Mouse (Mus musculus): ENCODE measurements around the gene Emilin3.
"Not testable (repeated sequence)": the region's sequence is repeated elsewhere in the genome, so short reads cannot be mapped to it uniquely, and the experiment has no call there.

The Emilin3 gene

DNA sequence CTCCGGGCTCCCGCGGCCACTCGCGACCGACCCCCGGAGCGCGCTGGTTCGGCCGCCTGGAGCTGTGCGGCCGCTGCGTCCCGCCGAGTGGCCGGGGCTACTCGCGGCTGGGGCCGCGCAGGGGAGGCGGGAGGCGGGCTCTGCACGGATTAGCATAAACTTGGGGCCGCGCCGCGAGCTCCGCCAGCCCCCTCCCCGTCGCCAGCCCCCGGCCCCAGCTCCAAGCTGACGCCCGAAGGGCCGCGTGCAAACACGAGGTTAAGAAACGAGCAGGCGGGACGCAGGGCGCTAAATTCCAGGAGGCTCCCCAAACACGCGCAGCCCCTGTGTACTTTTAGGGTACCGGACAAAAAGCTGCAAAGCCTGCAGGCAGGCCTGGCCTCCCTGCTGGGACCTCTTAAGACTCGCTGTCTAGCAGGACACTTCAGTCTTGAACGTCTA, at the start of gene Emilin3:
TSS of gene Emilin3 (minus strand) at position 98 of the 441 bp plus-strand sequence.
- no peak for DNase-seq (ENCODE audit: low spot score)

DNA sequence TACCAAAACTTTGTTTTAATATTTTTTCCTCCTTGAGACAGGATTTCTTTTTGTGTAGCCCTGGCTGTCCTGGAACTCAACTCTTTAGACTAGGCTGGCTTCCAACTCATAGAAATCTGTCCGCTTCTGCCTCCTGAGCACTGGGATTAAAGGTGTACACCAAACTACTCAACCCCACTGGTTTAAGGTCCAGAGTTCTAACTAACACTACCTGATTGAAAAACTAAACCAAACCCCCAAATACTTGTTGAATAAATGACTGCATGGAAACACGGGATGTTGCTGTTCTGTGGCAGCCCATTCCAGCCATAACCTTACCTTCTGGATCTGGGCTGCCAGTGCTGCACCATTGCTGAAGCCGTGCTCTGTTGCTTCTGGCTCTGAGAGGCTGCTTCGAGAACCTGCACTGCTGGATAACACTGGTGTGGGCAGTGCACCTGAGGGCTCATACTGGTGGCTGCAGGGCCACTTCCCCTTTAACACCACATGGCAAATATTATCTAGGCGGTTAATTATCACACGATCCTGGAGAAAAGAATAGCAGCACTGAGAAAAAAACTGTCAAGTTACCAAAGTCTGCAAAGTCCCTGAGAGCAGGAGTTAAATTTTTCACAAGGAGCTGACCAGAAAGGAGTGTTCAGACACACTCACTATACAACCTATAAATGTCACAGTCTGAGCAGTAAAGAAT, 49.0 kb upstream of the Emilin3 start:
- DNase-seq (ENCODE audit: low spot score), result no peak

DNA sequence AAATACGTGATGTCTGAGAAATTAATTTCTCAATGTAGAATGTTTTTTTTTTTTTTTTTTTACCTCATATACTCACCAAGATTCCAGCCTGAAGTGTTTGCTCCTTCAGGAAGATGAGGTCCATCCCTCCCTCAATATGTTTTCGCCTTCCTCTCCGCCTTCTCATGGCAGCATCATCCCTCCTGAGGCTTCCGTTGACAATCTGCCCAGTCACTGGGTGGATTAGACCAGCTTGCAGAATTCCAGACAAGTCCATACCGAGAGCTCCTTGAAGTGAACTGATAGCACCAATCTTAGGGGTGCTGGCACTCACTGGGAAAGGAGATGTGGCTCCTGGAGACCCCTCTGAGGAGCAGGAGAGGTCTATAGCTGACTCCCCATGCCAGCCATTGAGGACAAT, 47.8 kb upstream of the Emilin3 start:
- no peak for DNase-seq (ENCODE audit: low spot score)

DNA sequence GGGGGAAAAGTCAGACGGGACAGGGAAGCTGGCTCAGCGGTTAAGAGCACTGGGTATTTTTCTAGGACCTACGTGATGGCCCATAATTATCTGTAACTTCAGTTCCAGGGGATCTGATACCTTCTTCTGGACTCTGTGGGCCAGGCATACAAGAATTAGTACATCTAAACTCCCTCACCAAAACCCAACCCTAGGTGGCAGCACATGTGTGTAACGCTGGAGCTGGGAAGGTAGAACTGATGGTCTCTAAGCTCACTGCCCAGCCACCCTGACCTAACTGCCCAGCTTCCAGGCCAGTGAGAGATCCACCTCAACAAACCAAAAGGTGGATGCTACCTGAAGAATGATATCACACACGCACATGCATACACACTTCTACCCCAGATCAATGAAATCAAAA, 46.6 kb upstream of the Emilin3 start:
- DNase-seq (ENCODE audit: low spot score), result no peak

DNA sequence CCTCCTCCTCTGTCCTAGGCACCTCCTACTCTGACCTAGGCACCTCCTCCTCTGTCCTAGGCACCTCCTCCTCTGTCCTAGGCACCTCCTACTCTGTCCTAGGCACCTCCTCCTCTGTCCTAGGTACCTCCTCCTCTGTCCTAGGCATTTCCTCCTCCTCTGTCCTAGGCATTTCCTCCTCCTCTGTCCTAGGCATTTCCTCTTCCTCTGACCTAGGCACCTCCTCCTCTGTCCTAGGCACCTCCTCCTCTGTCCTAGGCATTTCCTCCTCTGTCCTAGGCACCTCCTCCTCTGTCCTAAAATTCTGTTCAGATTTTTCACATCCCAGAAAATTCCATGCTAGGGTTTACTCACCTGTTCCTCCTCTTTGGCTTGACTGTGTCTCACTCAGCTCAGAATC, 45.7 kb upstream of the Emilin3 start:
- not testable (repeated sequence) for DNase-seq (ENCODE audit: low spot score)

DNA sequence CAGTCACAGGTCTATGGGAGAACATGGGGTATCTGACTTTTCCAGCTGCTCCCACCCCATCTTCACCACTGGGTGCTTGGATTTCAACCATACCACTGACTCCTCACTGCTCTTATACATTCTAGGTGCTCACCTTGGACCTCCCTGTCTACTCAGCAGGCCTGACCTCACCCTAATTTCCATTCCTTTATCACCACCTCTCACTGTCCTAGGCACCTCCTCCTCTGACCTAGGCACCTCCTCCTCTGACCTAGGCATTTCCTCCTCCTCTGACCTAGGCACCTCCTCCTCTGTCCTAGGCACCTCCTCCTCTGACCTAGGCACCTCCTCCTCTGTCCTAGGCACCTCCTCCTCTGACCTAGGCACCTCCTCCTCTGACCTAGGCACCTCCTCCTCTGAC, 45.2 kb upstream of the Emilin3 start:
- not testable (repeated sequence) for DNase-seq (ENCODE audit: low spot score)

DNA sequence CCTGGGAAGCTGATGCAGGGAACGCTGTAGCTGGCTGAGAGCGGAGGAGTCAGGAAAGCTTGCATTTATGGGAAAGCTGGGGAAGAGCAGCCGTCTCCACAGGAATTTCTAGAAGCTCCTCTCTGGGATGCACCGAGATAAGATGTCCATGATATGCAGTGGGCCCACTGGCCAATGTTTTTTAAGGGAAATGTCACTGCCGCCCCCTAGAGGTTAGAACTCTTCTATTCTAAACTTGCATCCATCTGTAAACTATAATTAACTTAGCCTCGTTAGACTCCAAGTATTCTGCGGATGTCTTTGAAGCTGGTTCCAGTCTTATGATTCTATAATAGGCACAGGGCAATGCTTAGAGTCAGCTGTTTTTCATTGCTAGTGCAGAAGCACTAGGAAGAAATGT, 43.2 kb upstream of the Emilin3 start:
- no peak for DNase-seq (ENCODE audit: low spot score)

DNA sequence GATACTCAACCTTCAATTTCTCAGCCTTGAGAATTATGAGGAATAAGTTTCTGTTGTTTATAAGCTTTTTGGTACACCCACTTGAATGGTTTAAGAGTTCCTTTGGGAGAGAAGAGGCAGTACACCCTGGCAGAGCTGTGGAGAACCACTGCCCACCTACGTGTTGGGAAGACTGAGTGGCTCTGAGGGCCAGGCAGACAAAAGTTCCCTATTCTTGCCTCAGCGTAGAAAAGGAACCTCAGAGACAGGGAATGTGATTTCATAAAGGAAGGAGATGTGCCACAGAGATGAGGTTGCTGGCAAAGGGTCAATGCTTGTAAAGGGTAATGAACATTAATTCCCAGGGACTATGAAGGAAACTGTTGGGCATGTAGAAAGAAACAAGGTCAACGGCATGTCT, 42.4 kb upstream of the Emilin3 start:
- no peak for DNase-seq (ENCODE audit: low spot score)

DNA sequence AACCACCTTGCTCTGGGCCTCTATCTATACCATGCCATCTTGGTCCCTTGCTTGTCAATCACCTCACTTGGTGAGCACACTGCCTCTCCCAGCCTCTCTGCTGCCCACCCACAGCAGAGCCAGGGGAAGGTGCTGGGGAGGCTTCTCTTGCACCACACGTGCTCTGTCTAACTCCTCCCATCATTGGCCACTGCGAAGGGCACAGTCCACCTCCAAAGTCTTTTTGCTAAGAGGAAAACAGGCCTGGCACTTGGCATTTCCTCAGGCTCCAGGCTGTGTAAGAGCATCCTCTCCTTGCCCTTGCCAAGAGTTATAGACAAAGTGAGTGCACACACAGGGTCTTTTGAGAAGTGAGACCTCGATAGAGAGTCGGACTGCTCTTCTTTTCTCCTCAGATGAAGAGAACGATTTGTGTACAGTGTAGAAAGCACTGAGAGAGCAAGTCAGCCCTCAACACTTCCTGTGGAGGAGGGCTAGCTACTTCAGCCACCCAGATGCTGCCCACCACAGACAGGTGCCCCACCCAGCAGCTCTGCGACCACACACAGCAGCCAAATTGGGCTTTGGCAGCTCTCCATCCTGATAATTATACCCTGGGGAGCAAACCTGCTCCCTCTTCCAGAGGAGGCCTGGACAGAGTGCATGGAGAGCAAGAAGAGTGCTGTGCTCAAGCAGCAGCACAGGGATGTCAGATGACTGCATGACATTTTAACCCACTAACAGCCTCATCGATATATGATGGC, 41.2 kb upstream of the Emilin3 start:
- no peak for DNase-seq (ENCODE audit: low spot score)

DNA sequence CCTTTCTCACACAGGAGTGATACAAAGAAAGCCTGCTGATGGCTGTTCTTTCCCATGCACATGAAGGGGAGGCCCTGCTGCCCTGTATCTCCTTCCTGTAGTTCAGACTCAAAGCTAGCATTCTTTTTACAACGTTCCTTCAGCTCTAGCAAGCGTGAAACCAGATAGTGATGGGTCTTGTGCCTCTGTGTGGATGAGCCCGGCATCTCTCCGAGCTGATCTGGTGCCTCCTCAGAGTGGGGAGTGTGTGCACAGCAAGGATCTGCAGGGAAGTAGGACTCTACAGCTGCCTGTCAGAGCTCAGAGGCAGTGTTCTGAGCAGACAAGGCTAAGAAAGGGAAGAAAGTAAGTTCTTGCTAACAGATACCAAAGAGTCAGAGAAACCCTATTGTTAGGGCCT, 39.5 kb upstream of the Emilin3 start:
- no peak for DNase-seq (ENCODE audit: low spot score)

DNA sequence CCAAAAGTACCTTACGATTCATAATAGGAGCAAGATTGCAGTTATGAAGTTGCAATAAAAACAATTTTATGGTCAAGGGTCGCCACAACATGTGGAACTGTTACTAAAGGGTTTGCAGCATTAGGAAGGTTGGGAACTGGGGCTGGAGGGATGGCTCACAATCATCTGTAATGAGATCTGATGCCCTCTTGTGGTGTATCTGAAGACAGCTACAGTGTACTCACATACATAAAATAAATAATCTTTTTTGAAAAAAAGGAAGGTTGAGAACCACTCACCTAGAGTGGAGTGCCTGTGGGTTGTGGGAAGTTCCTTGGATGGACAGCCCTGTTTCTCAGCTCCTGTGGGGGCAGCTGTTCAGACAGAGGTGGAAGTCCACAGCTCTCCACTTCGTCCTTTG, 30.3 kb upstream of the Emilin3 start:
- no peak for DNase-seq (ENCODE audit: low spot score)

DNA sequence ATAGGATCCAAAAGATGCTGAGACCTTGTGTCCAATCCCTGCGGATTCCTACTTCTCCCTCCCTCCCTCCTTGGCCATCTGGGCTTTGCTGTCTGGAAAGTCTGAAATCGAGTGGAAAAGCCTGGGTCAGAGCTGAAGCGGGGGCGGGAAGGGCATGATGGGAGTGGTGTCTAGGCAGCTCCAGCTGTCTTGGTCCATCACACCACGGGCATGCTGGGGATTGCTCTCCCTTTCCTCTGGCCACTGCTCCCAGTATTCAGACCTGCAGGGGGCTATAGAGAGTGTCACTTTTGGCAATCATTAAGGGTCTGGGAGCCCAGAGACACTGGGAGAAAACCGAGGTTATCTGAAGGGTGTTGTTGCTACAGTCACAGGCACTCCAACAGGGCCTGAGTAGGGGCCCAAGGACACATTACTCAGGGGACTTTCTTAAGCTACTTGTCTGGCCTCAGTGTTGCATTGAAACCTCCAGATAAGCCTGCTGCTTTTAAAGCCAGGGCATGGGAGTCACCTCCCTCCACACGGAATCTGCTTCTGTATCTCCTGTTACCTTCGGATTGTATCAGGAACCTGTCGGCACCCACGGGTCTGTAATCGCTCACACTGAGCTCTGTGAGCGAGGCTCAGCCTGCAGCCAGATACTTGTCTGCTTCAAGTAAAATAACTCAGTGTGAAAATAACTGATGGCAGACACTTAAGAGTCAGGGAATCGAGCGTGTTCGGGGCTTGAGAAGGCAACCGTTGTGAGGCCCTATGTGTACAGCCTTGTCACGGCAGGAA, 29.0 kb upstream of the Emilin3 start:
- DNase-seq (ENCODE audit: low spot score), result no peak

DNA sequence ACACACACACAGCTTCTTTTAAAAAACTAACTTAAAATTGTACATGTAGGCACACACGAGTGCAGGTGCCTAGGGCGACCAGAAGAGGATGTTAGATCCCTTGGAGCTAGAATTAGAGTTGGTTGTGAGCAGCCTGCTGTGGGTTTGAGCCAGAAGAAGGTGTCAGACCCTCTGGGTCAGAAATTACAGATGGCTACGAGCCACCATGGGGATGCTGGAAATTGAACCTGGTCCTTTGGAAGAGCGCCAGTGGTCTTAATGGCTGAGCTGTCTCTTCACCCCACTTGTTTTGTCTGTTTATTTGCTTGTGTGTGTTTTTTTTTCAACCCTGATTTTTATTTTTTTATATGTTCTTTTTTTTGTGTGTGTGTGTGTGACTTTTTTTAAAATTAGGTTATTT, 22.3 kb upstream of the Emilin3 start:
- no peak for DNase-seq (ENCODE audit: low spot score)

DNA sequence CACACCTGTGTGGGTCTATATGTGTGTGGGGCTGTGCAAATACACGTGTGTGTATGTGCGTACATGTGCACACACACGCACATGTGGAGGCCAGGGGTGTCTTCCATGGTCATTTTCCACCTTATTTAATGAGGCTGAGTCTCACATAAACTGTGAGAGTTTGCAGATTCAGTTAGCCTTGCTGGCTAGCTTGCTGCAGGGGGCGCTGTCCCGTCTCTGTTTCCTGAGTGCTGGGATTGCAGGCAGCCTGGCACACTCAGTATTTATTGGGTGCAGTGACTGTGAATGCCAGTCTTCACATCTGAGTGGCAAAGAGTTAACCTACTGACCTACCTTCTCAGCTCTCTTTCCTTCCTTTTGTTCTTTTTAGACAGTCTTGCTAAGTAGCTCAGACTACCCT, 21.8 kb upstream of the Emilin3 start:
- no peak for DNase-seq (ENCODE audit: low spot score)

DNA sequence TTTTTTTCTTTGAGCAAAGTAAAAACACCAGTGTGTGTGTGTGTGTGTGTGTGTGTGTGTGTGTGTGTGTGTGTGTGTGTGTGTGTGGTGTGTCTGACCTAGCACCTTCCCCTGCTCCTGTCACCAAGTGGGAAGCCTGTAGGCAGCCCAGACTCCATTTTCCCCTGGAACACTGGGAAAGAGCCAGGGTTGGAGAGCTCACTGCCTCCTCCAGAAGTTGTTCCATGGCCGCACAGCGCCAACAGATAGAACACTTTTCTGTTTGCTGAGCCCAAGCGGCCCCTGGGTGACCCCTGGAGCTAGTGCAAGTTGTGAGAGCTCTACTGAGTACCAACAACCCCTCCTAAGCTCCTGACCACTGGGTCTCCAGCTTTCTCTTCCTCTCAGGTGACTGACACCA, 20.9 kb upstream of the Emilin3 start:
- DNase-seq (ENCODE audit: low spot score), result no peak

DNA sequence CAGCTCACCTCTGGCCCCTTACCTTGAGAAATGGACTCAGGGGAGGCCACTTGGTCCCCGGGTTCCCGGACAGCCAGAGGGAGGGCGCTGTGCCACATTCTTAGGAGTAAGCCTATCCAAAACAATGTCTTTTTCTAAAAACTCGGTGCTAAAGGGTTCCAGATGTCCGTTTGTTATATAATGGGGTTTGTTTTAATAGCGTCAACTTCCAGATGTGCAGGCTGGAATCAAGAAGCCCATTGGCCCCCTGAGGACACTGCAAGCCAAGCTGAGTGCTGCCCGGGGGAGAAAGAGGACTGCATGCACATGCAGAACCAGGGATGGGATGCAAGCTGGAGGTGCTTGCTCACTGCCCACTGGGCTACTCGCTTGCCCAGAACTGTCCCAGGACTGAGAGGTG, 20.2 kb upstream of the Emilin3 start:
- no peak for DNase-seq (ENCODE audit: low spot score)

DNA sequence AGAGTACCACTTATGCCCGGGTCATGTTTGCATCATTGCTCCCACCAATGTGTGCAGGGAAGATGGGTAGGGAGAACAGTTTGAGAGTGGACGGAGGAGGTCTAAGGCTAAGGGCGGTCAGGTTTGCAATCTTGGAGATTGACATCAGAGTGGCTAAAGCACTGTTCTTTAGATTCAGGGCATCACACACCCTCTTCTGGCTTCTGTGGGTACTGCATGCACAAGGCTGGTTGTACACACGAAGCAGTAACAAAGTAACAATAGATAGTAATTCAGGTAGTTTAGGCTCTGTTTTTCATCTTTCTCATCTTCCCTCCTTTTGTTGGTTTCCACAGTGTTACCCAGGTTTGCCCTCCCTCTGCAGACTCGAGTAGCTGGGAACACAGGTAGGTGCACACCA, 19.2 kb upstream of the Emilin3 start:
- DNase-seq (ENCODE audit: low spot score), result no peak

DNA sequence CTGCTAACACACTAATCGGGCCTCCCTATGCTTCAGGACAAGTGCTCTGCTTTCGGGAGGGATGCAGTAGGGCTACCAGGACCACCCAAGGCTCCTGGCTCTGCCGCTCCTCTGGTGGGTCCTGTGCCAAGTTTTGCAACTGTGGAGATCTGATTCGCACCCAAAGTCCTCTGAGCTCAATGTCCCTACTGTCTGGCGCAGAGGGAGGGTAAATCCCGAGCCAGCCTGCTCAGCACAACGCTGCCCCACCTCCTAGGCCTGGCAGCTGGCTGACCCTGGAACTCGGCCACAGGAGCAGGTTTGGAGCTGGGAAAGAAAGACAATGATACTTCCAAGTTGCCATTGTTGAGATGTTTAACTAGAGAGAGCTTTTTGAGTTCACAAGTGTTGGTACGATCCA, 13.1 kb upstream of the Emilin3 start:
- no peak for DNase-seq (ENCODE audit: low spot score)

DNA sequence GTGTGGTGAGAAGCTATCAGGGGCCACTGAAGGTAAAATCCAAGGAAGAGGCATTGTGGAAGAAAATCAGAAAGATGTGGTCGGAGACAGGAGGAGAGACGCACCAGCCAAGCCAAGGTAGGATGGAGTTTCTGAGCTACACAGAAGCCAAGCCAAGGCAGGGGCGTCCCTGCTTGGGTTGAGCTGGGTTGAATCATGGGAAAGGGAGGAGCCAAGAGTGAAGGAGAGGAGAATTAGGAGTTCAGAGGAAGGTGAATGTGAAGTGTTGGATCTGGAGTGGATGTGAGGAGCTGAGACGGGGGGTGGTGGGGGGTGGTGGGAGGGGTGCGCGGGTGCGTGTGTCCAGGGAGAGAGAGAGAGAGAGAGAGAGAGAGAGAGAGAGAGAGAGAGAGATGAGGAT, 9.2 kb upstream of the Emilin3 start:
- no peak for DNase-seq (ENCODE audit: low spot score)

DNA sequence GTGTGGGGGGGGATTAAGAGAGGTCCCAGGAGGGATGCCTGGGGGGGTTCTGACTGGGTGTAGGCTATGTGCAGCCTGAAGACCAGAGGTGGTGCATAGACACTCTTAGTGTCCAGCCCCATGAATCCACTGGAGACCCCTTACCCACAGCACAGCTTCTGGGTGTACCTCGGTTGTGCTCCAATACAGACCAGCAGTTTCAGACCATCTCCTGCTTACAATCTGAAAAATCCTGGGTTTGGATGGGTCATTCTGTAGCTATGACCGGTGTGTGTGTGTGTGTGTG, 6.7 kb upstream of the Emilin3 start:
- DNase-seq (ENCODE audit: low spot score), result no peak

DNA sequence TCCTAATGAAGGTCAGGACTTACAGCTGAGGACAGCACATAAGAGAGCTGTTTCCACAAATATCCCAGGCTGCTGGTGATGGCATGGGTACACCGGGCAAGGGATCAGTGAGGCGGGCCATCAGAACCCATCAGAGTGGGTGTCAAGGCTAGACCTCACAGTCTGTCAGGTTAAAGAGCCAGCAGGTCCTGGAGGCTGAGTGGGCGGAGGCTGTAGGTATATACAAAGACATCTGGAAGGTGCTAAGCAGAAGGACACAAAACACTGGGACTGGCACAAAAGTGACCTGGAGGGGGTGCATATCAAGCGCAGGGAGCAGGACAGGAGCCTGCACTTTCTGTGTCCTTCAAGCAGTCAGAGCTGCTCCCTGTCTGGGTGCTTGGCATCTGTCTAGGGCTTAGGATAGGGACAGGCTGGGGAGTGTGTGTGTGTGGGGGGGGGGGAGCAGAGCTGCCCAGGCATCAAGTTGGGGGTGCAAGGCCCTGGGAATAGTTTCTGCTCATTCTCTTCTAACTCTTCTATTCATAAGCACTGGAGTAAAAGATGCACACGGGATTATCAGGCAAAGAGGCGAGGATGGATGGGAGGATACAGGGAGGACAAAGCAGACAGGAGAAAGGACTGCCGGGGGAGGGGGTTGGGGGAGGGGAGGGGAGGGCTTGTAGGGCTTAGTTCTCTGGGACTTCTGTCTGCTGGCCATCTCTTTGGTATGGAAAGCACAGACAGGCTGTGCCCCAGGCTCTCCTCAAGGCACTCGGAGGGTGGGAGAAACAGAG, 6.2 kb upstream of the Emilin3 start:
- DNase-seq (ENCODE audit: low spot score), result no peak

DNA sequence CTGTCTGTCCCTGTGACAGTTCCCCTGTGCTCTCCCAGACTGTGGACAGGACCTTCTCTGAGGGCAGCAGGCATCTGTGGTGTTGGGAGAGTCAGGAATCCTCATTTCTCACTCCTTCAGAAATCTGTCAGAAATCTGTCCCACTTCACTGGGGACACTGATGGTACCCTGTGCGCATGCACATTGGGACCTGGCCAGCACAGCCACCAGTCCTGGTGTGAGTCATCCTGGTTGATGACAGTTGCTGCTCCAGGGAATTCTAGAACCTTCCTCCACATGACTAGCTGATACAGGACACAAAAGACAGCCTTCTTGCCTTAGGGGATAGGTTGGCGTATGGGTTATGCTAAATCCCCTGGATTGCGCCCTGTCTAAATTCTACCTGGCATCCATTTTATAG, 5.2 kb upstream of the Emilin3 start:
- DNase-seq (ENCODE audit: low spot score), result no peak

DNA sequence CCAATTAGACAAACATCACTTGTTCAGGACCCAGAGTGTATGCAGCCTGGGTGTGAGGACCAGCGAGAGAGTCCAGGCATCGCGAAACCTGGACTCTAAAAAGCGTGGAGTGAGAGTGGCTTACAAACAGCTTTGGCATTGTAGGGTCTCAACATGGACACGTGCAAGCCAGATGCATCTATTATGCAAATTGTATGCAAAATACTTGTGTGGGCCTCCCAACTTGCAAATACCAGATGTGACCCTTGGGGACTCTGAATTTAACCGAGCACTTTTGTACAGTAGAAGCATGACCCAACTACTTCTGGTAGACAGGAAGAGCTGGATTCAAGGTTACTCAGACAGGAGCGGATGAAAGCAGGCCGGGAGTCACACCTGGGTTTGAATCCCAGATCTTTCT, 4.6 kb upstream of the Emilin3 start:
- DNase-seq (ENCODE audit: low spot score), result no peak
